Mouse (Mus musculus) megakaryocyte progenitor cell, adult 5-6 weeks (primary cell): ENCODE measurements around the gene Txndc9. TPM values are rescaled to one million over a fixed set of nuclear protein-coding genes. Genes with fewer than 3 reads are reported as not detected.

Experiments
- ATAC-seq: replicated peaks from 2 replicates; pipeline ENCODE4 v1.8.0; 2016; ENCODE audit warnings: mild to moderate bottlenecking, moderate TSS enrichment, inconsistent platforms; ENCODE audit not compliant: poor library complexity
- total RNA-seq, 2 experiments: library from RNA; stranded (forward) in 1 of 2; stranded (reverse) in 1 of 2; fragments of 157-497, 149-512 nt in 1 of 2; fragments of 200-1000 nt in 1 of 2; gene quantifications; 2 replicates each; pipeline versions ENCODE4 v1.2.3 to v1.2.4; 2015 to 2017

The Txndc9 gene
- total RNA-seq (2015) (52.8 and 64.3 TPM in 2 replicates), total RNA-seq (2017) (42.6 and 51.7 TPM in 2 replicates)

- ATAC-seq, result peak; percentile 69
Measured at GRCm38 (mm10) chr1:37997867-37998266, at the start of gene Txndc9, which contains the start of gene Eif5b. Txndc9 (minus strand) TSS chr1:37997893. Eif5b (plus strand) TSS chr1:37998010.

GRCm38 (mm10) chr1:38038898-38039297, 41.2 kb upstream of the Txndc9 start:
- no peak for ATAC-seq

- no peak for ATAC-seq
Measured at GRCm38 (mm10) chr1:38037375-38037774, 39.7 kb upstream of the Txndc9 start.

- no peak for ATAC-seq
Measured at GRCm38 (mm10) chr1:38035521-38035920, 37.8 kb upstream of the Txndc9 start.

- ATAC-seq, result no peak
Measured at GRCm38 (mm10) chr1:38031391-38031790, 33.7 kb upstream of the Txndc9 start.

GRCm38 (mm10) chr1:38027301-38027700, 29.6 kb upstream of the Txndc9 start:
- ATAC-seq, result no peak

- ATAC-seq, result peak; percentile 54
Measured at GRCm38 (mm10) chr1:38014551-38015203, 17.0 kb upstream of the Txndc9 start.

GRCm38 (mm10) chr1:38012509-38012908, 14.8 kb upstream of the Txndc9 start:
- no peak for ATAC-seq

- peak; percentile 42 for ATAC-seq
Measured at GRCm38 (mm10) chr1:38012104-38012503, 14.4 kb upstream of the Txndc9 start.

- peak; percentile 96 for ATAC-seq
Measured at GRCm38 (mm10) chr1:38011647-38012046, 14.0 kb upstream of the Txndc9 start.

GRCm38 (mm10) chr1:38006741-38007140, 9.0 kb upstream of the Txndc9 start:
- no peak for ATAC-seq

- ATAC-seq, result no peak
Measured at GRCm38 (mm10) chr1:38003046-38003445, 5.4 kb upstream of the Txndc9 start.

- ATAC-seq, result peak; percentile 16; the same call in 1 of the 2 replicates
Measured at GRCm38 (mm10) chr1:38001956-38002355, 4.3 kb upstream of the Txndc9 start.

- ATAC-seq, result no peak
Measured at GRCm38 (mm10) chr1:38000844-38001243, 3.2 kb upstream of the Txndc9 start.

GRCm38 (mm10) chr1:37999552-37999951, 1.9 kb upstream of the Txndc9 start:
- ATAC-seq, result no peak

- no peak for ATAC-seq
Measured at GRCm38 (mm10) chr1:37998371-37999199, 892 bp upstream of the Txndc9 start.

GRCm38 (mm10) chr1:37996877-37997484, 712 bp downstream of the Txndc9 start:
- ATAC-seq, result peak; percentile 85

GRCm38 (mm10) chr1:37996226-37996625, 1.5 kb downstream of the Txndc9 start:
- ATAC-seq, result no peak

GRCm38 (mm10) chr1:37987856-37988255, 9.8 kb downstream of the Txndc9 start:
- no peak for ATAC-seq

- peak; percentile 58; the same call in 1 of the 2 replicates for ATAC-seq
Measured at GRCm38 (mm10) chr1:37985764-37986323, 11.8 kb downstream of the Txndc9 start.

- no peak for ATAC-seq
Measured at GRCm38 (mm10) chr1:37984326-37984725, 13.4 kb downstream of the Txndc9 start.
